Mouse (Mus musculus) liver, adult 2 months (tissue): Measurements from ENCODE around the gene Kansl3. TPM values are rescaled to one million over a fixed set of nuclear protein-coding genes. Genes with fewer than 3 reads are reported as not detected.

Source experiments
- DNase-seq: peaks from one replicate; pipeline ENCODE4 v3.0.0-alpha.2; 2011; ENCODE audit warnings: low read depth, low spot score; ENCODE audit errors: extremely low read depth
- H3K27ac ChIP-seq: fragments of 200-500 bp; replicated peaks from 2 replicates; pipeline ENCODE4 v1.5.1; 2012; ENCODE audit warnings: low read depth, mild to moderate bottlenecking, control low read depth, inconsistent platforms, low read length; ENCODE audit not compliant: insufficient read depth
- H3K27me3 ChIP-seq: fragments of 200-500 bp; 2 replicates; pipeline ENCODE4 v1.6.1; 2012; ENCODE audit warnings: mild to moderate bottlenecking, moderate library complexity, low read length, inconsistent platforms; ENCODE audit not compliant: control insufficient read depth, insufficient read depth
- H3K36me3 ChIP-seq: fragments of 200-500 bp; 2 replicates; pipeline ENCODE4 v1.6.1; 2012; ENCODE audit warnings: low read length, inconsistent platforms; ENCODE audit not compliant: control insufficient read depth, insufficient read depth
- H3K4me1 ChIP-seq: fragments of 200-500 bp; 2 replicates; pipeline ENCODE4 v1.6.1; 2011; ENCODE audit warnings: low read length; ENCODE audit not compliant: control insufficient read depth, insufficient read depth
- H3K4me3 ChIP-seq: fragments of 200-500 bp; 2 replicates; pipeline ENCODE4 v1.5.1; 2011; ENCODE audit warnings: low read depth, mild to moderate bottlenecking, control low read depth, low read length, moderate library complexity; ENCODE audit not compliant: insufficient read depth
- H3K79me2 ChIP-seq: fragments of 200-500 bp; 2 replicates; pipeline ENCODE4 v1.6.1; 2012; ENCODE audit warnings: inconsistent platforms, mild to moderate bottlenecking, low read length, moderate library complexity; ENCODE audit not compliant: control insufficient read depth, insufficient read depth
- H3K9ac ChIP-seq: fragments of 200-500 bp; 2 replicates; pipeline ENCODE4 v1.6.1; 2012; ENCODE audit warnings: low read depth, mild to moderate bottlenecking, control low read depth, inconsistent platforms, low read length
- CTCF ChIP-seq: fragments of 200-500 bp; IDR thresholded peaks from 2 replicates; pipeline ENCODE4 v1.5.1; 2011; ENCODE audit warnings: low read depth, low read length, control low read depth
- POLR2A ChIP-seq: fragments of 200-500 bp; IDR thresholded peaks from 2 replicates; pipeline ENCODE4 v1.6.1; 2011; ENCODE audit warnings: low read length, control low read depth; ENCODE audit not compliant: insufficient read depth; ENCODE audit errors: extremely low read depth
- WGBS: fragments of 180-500 bp; shearing (Covaris S2); methylation state at CpG from one replicate; pipeline ENCODE4 v1.1.7; 2018; 5-methylcytosine and 5-hydroxymethylcytosine counted together
- polyA plus RNA-seq: library from polyadenylated mRNA; depleted of rRNA; stranded (reverse); fragments of >200 nt; gene quantifications from 2 replicates; pipeline ENCODE4 v1.2.3, GENCODE M21; 2012
- total RNA-seq: library from RNA; depleted of rRNA; stranded (reverse); fragments of >200 nt; gene quantifications from 2 replicates; pipeline ENCODE4 v1.2.3, GENCODE M21; 2014

Kansl3 gene
- total and polyA plus RNA-seq, 2 experiments = 14.9 to 25.4 TPM

GRCm38 (mm10) chr1:36352351-36352750, 16.6 kb downstream of the Kansl3 start:
- WGBS = 93% methylated on average over 4 of the region's 4 CpGs
- peaks cover 85% of the 10 kb centered on the region for H3K36me3 ChIP-seq
- H3K27me3 ChIP-seq = no peaks in the 10 kb centered on the region
- H3K79me2 ChIP-seq = peaks cover 4% of the 10 kb centered on the region; the same call in 1 of the 2 replicates
- H3K4me3 ChIP-seq = no peak overlapping the region
- no peak overlapping the region for H3K9ac ChIP-seq
- no peak for TF ChIP-seq POLR2A
- no peak for TF ChIP-seq CTCF
- peaks cover 6% of the 10 kb centered on the region for H3K4me1 ChIP-seq
- DNase-seq = no peak
- no peak overlapping the region for H3K27ac ChIP-seq

GRCm38 (mm10) chr1:36342547-36342946, 26.4 kb downstream of the Kansl3 start:
- Histone ChIP-seq H3K36me3 (peaks cover 89% of the 10 kb centered on the region), H3K27me3 (no peaks in the 10 kb centered on the region), H3K4me1 (no peaks in the 10 kb centered on the region), H3K9ac (no peak overlapping the region), H3K27ac (no peak overlapping the region), H3K79me2 (0 out of 2 replicates have a peak, but pooled peaks cover 3% of the 10 kb centered on the region), H3K4me3 (no peak overlapping the region)
- WGBS = 89% methylated on average over 6 of the region's 6 CpGs
- TF ChIP-seq POLR2A = no peak
- TF ChIP-seq CTCF = no peak
- no peak for DNase-seq

GRCm38 (mm10) chr1:36332955-36333887, 35.8 kb downstream of the Kansl3 start:
- peaks cover 23% of the 10 kb centered on the region for H3K36me3 ChIP-seq
- TF ChIP-seq POLR2A (no peak), CTCF (no peak)
- WGBS = 57% methylated on average over 14 of the region's 14 CpGs
- no peaks in the 10 kb centered on the region for H3K79me2 ChIP-seq
- H3K4me1 ChIP-seq = peaks cover 2% of the 10 kb centered on the region; the same call in 1 of the 2 replicates
- no peaks in the 10 kb centered on the region for H3K27me3 ChIP-seq
- no peak overlapping the region for H3K9ac ChIP-seq
- DNase-seq = peak; percentile 80
- no peak overlapping the region for H3K4me3 ChIP-seq
- H3K27ac ChIP-seq = no peak overlapping the region; the same call in 1 of the 2 replicates

- DNase-seq = no peak
- TF ChIP-seq POLR2A (no peak), CTCF (no peak)
- WGBS = 70% methylated on average over 6 of the region's 6 CpGs
Observed at GRCm38 (mm10) chr1:36331743-36332142, 37.2 kb downstream of the Kansl3 start.

GRCm38 (mm10) chr1:36326815-36327214, 42.2 kb downstream of the Kansl3 start:
- 92% methylated on average over 2 of the region's 2 CpGs for WGBS
- Histone ChIP-seq H3K4me1 (no peaks in the 10 kb centered on the region), H3K27ac (no peak overlapping the region), H3K79me2 (no peaks in the 10 kb centered on the region), H3K36me3 (0 out of 2 replicates have a peak, but pooled peaks cover 2% of the 10 kb centered on the region), H3K9ac (no peak overlapping the region), H3K27me3 (no peaks in the 10 kb centered on the region), H3K4me3 (no peak overlapping the region)
- DNase-seq = no peak
- no peak for TF ChIP-seq CTCF
- TF ChIP-seq POLR2A = no peak

More at GRCm38 (mm10) chr1:36331743-36332142, 37.2 kb downstream of the Kansl3 start:
- no peak overlapping the region for H3K9ac ChIP-seq
- H3K27me3 ChIP-seq = no peaks in the 10 kb centered on the region
- H3K36me3 ChIP-seq = peaks cover 10% of the 10 kb centered on the region
- H3K4me3 ChIP-seq = no peak overlapping the region
- H3K79me2 ChIP-seq = no peaks in the 10 kb centered on the region
- H3K27ac ChIP-seq = no peak overlapping the region
- H3K4me1 ChIP-seq = peaks cover 2% of the 10 kb centered on the region; the same call in 1 of the 2 replicates
